Mouse (Mus musculus): ENCODE data around the gene Dnah3. TPM values are rescaled to one million over a fixed set of nuclear protein-coding genes. Genes with fewer than 3 reads are reported as not detected.
A peak's percentile ranks its signal among the peaks of the same experiment; 100 is the strongest.

The Dnah3 gene
- total and polyA plus RNA-seq, 2 experiments from 2014 or later: 0.03 to 0.31 TPM

GRCm38 (mm10) chr7:120064045-120064444 lies 31.0 kb downstream of the Dnah3 start:
- H3K4me3 ChIP-seq (ENCODE audit: low read length): no peak overlapping the region
- H3K36me3 ChIP-seq (ENCODE audit: insufficient read depth, low read length): no peaks in the 10 kb centered on the region
- DNase-seq (ENCODE audit: low spot score) (no peak), ATAC-seq (no peak)
- H3K4me1 ChIP-seq (ENCODE audit: insufficient read depth, low read length): no peaks in the 10 kb centered on the region
- 90% methylated on average over 1 of the region's 1 CpGs for WGBS
- no peak overlapping the region for H3K9ac ChIP-seq (replicated peaks; ENCODE audit: low read length)
- H3K27ac ChIP-seq: no peak overlapping the region
- H3K4me2 ChIP-seq (ENCODE audit: low read depth, low read length): no peak overlapping the region
- no peaks in the 10 kb centered on the region for H3K9me3 ChIP-seq (ENCODE audit: low read length)
- no peaks in the 10 kb centered on the region for H3K27me3 ChIP-seq (ENCODE audit: insufficient read depth, low read length)
- TF ChIP-seq CTCF (IDR thresholded peaks at IDR 0.05; ENCODE audit: low read depth): 0 out of 2 replicates have a peak, but pooled peaks have one; percentile 9

- peak; percentile 32; the same call in 1 of the 2 replicates for TF ChIP-seq CTCF (IDR thresholded peaks at IDR 0.05; ENCODE audit: low read depth)
- ATAC-seq: no peak
- Histone ChIP-seq H3K4me3 (ENCODE audit: low read length) (no peak overlapping the region), H3K4me1 (ENCODE audit: insufficient read depth, low read length) (no peaks in the 10 kb centered on the region), H3K36me3 (ENCODE audit: insufficient read depth, low read length) (no peaks in the 10 kb centered on the region), H3K27me3 (ENCODE audit: insufficient read depth, low read length) (no peaks in the 10 kb centered on the region), H3K9me3 (ENCODE audit: low read length) (no peaks in the 10 kb centered on the region), H3K9ac (replicated peaks; ENCODE audit: low read length) (no peak overlapping the region), H3K27ac (no peak overlapping the region), H3K4me2 (ENCODE audit: low read depth, low read length) (no peak overlapping the region)
- 82% methylated on average over 3 of the region's 3 CpGs for WGBS
- peak; percentile 20 for DNase-seq (ENCODE audit: low spot score)
These were observed 39.6 kb downstream of the Dnah3 start for GRCm38 (mm10) chr7:120055479-120055878.

- Histone ChIP-seq H3K4me3 (ENCODE audit: low read length) (no peak overlapping the region), H3K27me3 (ENCODE audit: insufficient read depth, low read length) (no peaks in the 10 kb centered on the region), H3K27ac (no peak overlapping the region), H3K4me1 (ENCODE audit: insufficient read depth, low read length) (no peaks in the 10 kb centered on the region), H3K9me3 (ENCODE audit: low read length) (no peaks in the 10 kb centered on the region), H3K36me3 (ENCODE audit: insufficient read depth, low read length) (no peaks in the 10 kb centered on the region), H3K9ac (replicated peaks; ENCODE audit: low read length) (no peak overlapping the region), H3K4me2 (ENCODE audit: low read depth, low read length) (no peak overlapping the region)
- WGBS: 58% methylated on average over 2 of the region's 2 CpGs
- ATAC-seq (no peak), DNase-seq (ENCODE audit: low spot score) (no peak)
- no peak for TF ChIP-seq CTCF (IDR thresholded peaks at IDR 0.05; ENCODE audit: low read depth)
These were observed 41.1 kb downstream of the Dnah3 start for GRCm38 (mm10) chr7:120054016-120054415.

- Histone ChIP-seq H3K4me2 (ENCODE audit: low read depth, low read length) (no peak overlapping the region), H3K27me3 (ENCODE audit: insufficient read depth, low read length) (no peaks in the 10 kb centered on the region), H3K36me3 (ENCODE audit: insufficient read depth, low read length) (no peaks in the 10 kb centered on the region), H3K4me1 (ENCODE audit: insufficient read depth, low read length) (no peaks in the 10 kb centered on the region), H3K4me3 (ENCODE audit: low read length) (no peak overlapping the region), H3K27ac (no peak overlapping the region), H3K9me3 (ENCODE audit: low read length) (no peaks in the 10 kb centered on the region), H3K9ac (replicated peaks; ENCODE audit: low read length) (no peak overlapping the region)
- no peak for TF ChIP-seq CTCF (IDR thresholded peaks at IDR 0.05; ENCODE audit: low read depth)
- DNase-seq (ENCODE audit: low spot score) (no peak), ATAC-seq (no peak)
These were observed 44.6 kb downstream of the Dnah3 start for GRCm38 (mm10) chr7:120050447-120050846.

GRCm38 (mm10) chr7:120043990-120044389 lies 51.1 kb downstream of the Dnah3 start:
- Histone ChIP-seq H3K4me1 (ENCODE audit: insufficient read depth, low read length) (no peaks in the 10 kb centered on the region), H3K27ac (no peak overlapping the region), H3K4me2 (ENCODE audit: low read depth, low read length) (no peak overlapping the region), H3K9me3 (ENCODE audit: low read length) (no peaks in the 10 kb centered on the region), H3K27me3 (ENCODE audit: insufficient read depth, low read length) (no peaks in the 10 kb centered on the region), H3K36me3 (ENCODE audit: insufficient read depth, low read length) (no peaks in the 10 kb centered on the region), H3K9ac (replicated peaks; ENCODE audit: low read length) (no peak overlapping the region), H3K4me3 (ENCODE audit: low read length) (no peak overlapping the region)
- no peak for TF ChIP-seq CTCF (IDR thresholded peaks at IDR 0.05; ENCODE audit: low read depth)
- DNase-seq (ENCODE audit: low spot score) (no peak), ATAC-seq (no peak)
- WGBS: 89% methylated on average over 3 of the region's 3 CpGs

GRCm38 (mm10) chr7:120036422-120036821 lies 58.7 kb downstream of the Dnah3 start:
- Histone ChIP-seq H3K4me2 (ENCODE audit: low read depth, low read length) (no peak overlapping the region), H3K36me3 (ENCODE audit: insufficient read depth, low read length) (no peaks in the 10 kb centered on the region), H3K27ac (no peak overlapping the region), H3K27me3 (ENCODE audit: insufficient read depth, low read length) (no peaks in the 10 kb centered on the region), H3K9ac (replicated peaks; ENCODE audit: low read length) (no peak overlapping the region), H3K9me3 (ENCODE audit: low read length) (no peaks in the 10 kb centered on the region), H3K4me1 (ENCODE audit: insufficient read depth, low read length) (no peaks in the 10 kb centered on the region), H3K4me3 (ENCODE audit: low read length) (no peak overlapping the region)
- DNase-seq (ENCODE audit: low spot score) (peak; percentile 7), ATAC-seq (peak; percentile 51)
- TF ChIP-seq CTCF (IDR thresholded peaks at IDR 0.05; ENCODE audit: low read depth): no peak
- WGBS: 48% methylated on average over 5 of the region's 5 CpGs

GRCm38 (mm10) chr7:120034996-120035395 lies 60.1 kb downstream of the Dnah3 start:
- Histone ChIP-seq H3K27ac (no peak overlapping the region), H3K9me3 (ENCODE audit: low read length) (no peaks in the 10 kb centered on the region), H3K4me1 (ENCODE audit: insufficient read depth, low read length) (no peaks in the 10 kb centered on the region), H3K4me3 (ENCODE audit: low read length) (no peak overlapping the region), H3K4me2 (ENCODE audit: low read depth, low read length) (no peak overlapping the region), H3K36me3 (ENCODE audit: insufficient read depth, low read length) (no peaks in the 10 kb centered on the region), H3K9ac (replicated peaks; ENCODE audit: low read length) (no peak overlapping the region), H3K27me3 (ENCODE audit: insufficient read depth, low read length) (no peaks in the 10 kb centered on the region)
- DNase-seq (ENCODE audit: low spot score) (no peak), ATAC-seq (peak; percentile 51; the same call in 1 of the 2 replicates)
- no peak for TF ChIP-seq CTCF (IDR thresholded peaks at IDR 0.05; ENCODE audit: low read depth)
- WGBS: 74% methylated on average over 4 of the region's 4 CpGs
